Mouse (Mus musculus): Measurements from ENCODE around the gene Klf3. TPM values are rescaled to one million over a fixed set of nuclear protein-coding genes. Genes with fewer than 3 reads are reported as not detected.
"Not testable (repeated sequence)": the region's sequence is repeated elsewhere in the genome, so short reads cannot be mapped to it uniquely, and the experiment has no call there.

Klf3 gene
- polyA plus RNA-seq, 1 experiment, result 61.6 TPM

DNA sequence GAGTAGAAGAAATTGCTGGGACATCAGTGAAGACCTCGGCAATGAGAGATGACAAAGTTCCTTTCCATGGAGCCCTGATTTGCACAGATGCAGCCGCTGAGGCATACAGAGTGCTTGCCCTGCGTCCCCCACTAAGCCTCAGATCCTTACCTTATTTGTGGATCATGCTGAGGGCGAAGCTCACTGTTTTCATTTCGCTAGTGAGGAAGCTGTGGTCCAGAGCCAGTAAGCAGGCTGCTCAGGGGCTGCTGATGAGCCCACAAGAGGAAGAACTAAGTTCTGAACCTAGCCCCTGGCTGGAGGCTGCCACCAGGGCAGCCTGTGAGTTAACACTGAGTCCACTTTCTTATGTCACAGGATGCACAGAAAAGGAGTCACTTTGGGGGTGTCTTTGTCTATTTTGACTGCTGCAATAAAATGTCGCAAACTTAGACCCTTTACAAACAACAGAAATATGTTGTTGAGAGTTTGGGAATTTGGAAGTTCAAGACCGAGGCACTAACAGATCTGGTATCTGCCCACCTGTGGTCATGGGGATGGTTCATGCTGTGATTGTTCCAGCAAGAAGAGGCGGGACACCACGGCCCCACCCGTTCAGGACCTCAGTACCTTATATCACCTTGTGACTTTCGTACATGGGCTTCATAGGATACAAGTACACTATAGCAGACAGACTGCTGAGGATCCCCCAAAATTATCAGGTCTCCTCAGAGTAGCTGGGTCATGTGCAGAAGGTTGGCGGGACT is 62.2 kb downstream of the Klf3 start:
- no peak overlapping the region for H3K4me3 ChIP-seq (ENCODE audit: insufficient read depth, low read length)
- TF ChIP-seq CTCF (IDR thresholded peaks at IDR 0.05; ENCODE audit: low read depth, low read length), result no peak
- TF ChIP-seq POLR2A (IDR thresholded peaks at IDR 0.05; ENCODE audit: borderline replicate concordance, low read depth, low read length), result no peak
- peaks cover 22% of the 10 kb centered on the region for H3K4me1 ChIP-seq (ENCODE audit: control insufficient read depth, insufficient read depth, low read length)
- H3K27ac ChIP-seq (ENCODE audit: insufficient read depth, low read depth, low read length), result no peak overlapping the region

DNA sequence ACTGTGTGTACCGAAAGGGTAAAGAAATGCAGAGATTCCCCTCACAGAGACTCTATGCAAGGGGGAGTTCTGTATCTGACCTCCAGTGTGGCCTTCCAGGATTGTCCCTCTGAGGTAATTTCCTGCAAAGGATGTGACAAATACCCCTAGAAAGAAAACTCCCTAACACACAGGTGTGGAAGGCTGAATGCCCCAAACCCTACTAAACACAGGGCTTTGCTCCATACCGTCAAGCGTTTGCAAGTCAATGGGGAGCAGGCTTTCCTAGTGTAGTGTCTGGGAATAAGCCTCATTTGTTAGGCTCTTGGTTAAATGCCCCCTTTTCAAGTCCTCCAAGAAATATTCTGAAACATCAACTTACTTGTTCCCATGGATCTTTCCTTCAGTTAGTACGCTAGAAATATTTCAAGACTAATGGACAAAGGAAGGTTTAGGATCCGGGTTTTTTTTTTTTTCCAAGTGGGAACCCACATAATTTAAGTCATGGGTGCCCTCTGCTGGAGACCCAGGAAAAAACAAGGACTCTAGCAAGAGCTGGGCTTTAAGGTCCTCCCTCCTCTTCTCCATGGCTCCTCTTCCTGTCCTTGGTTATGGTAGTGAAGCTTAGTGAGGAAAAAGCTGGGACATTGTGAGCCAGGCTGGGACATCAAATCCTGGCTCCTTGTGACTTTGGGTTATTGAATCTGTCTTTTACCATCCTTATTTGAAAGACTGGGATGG is 63.3 kb downstream of the Klf3 start:
- no peak for TF ChIP-seq POLR2A (IDR thresholded peaks at IDR 0.05; ENCODE audit: borderline replicate concordance, low read depth, low read length)
- no peak for TF ChIP-seq CTCF (IDR thresholded peaks at IDR 0.05; ENCODE audit: low read depth, low read length)
- H3K4me3 ChIP-seq (ENCODE audit: insufficient read depth, low read length), result no peak overlapping the region
- H3K4me1 ChIP-seq (ENCODE audit: control insufficient read depth, insufficient read depth, low read length), result peaks cover 15% of the 10 kb centered on the region
- H3K27ac ChIP-seq (ENCODE audit: insufficient read depth, low read depth, low read length), result no peak overlapping the region

DNA sequence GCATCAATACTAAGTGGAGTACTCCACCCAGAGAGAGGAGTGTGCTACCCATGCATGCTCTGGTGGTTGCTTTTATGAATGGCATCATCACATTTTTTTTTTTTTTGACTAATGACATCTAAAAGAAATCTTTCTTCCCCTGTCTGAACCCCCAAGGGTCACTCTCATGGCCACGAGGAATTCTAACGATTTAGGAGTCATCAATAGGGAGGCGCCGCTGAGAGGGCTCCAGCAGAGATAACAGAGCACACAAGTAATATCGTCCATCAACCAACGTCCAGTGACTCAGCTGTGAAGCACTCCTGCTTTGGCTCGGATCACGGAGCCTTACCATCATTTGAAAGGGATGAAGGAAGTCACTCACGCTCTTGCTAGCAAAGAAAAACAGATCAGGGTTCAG is 63.9 kb downstream of the Klf3 start:
- TF ChIP-seq POLR2A (IDR thresholded peaks at IDR 0.05; ENCODE audit: borderline replicate concordance, low read depth, low read length) (no peak), CTCF (IDR thresholded peaks at IDR 0.05; ENCODE audit: low read depth, low read length) (no peak)
- Histone ChIP-seq H3K27ac (ENCODE audit: insufficient read depth, low read depth, low read length) (no peak overlapping the region), H3K4me1 (ENCODE audit: control insufficient read depth, insufficient read depth, low read length) (peaks cover 10% of the 10 kb centered on the region), H3K4me3 (ENCODE audit: insufficient read depth, low read length) (no peak overlapping the region)

DNA sequence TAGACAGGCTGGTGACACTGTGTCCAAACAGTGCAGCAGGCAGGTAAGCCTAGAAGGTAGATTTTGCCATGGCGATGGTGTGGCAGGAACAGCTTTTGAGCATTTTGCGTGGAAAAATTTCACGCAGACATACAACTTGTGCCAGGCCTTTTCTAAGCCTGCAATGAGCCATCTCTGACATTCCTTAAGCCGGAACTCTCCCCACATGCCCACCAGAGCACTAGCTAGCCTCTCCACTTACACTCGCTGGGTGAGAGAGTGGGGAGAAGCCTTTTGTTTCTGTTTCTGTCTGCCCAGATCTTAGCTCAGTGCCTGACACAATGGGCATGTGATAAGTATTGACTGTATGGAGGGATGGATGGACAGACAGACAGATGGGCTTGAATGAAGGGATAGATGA is 64.4 kb downstream of the Klf3 start:
- Histone ChIP-seq H3K4me1 (ENCODE audit: control insufficient read depth, insufficient read depth, low read length) (peaks cover 8% of the 10 kb centered on the region; the same call in 1 of the 2 replicates), H3K27ac (ENCODE audit: insufficient read depth, low read depth, low read length) (no peak overlapping the region), H3K4me3 (ENCODE audit: insufficient read depth, low read length) (no peak overlapping the region)
- TF ChIP-seq POLR2A (IDR thresholded peaks at IDR 0.05; ENCODE audit: borderline replicate concordance, low read depth, low read length) (no peak), CTCF (IDR thresholded peaks at IDR 0.05; ENCODE audit: low read depth, low read length) (no peak)

DNA sequence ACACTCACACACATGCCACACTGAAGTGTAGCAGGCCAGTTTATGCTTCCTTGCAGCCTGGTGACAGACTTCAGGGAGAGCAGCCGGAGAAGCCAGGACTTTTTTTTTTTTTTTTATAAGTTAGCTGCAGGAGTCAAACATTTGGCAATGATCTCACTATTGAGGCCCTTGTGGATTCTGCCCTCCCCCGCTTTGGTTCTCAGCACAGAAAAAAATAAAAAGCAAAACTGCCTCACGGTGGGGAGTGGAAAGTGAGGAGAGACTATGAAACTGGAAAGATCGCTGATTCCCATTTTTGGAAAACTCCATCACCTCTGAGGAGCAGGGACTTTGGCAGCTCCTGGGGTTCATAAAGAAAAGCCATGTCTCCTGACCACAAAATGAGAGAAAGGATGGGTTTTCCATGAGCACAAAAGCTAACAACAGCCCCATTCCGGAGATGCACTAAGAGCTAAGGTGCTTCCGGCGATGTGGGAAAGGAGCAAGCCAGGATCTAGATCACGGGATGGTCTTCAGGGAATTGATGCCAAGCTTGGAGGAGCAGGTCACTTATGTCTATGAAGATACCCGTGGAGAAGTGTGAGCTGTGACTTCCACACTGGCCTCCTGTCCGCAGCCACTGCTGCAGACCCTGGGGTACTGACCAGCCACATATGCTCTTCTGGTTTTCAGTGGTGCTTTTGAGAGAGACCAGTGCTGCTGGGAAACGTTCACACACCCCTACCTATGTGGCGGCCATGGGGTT is 73.1 kb downstream of the Klf3 start:
- Histone ChIP-seq H3K27ac (ENCODE audit: insufficient read depth, low read depth, low read length) (no peak overlapping the region), H3K4me3 (ENCODE audit: insufficient read depth, low read length) (no peak overlapping the region), H3K4me1 (ENCODE audit: control insufficient read depth, insufficient read depth, low read length) (no peaks in the 10 kb centered on the region)
- TF ChIP-seq POLR2A (IDR thresholded peaks at IDR 0.05; ENCODE audit: borderline replicate concordance, low read depth, low read length) (no peak), CTCF (IDR thresholded peaks at IDR 0.05; ENCODE audit: low read depth, low read length) (no peak)

- Histone ChIP-seq H3K4me3 (ENCODE audit: insufficient read depth, low read length) (no peak overlapping the region), H3K4me1 (ENCODE audit: control insufficient read depth, insufficient read depth, low read length) (no peaks in the 10 kb centered on the region), H3K27ac (ENCODE audit: insufficient read depth, low read depth, low read length) (no peak overlapping the region)
- TF ChIP-seq POLR2A (IDR thresholded peaks at IDR 0.05; ENCODE audit: borderline replicate concordance, low read depth, low read length) (no peak), CTCF (IDR thresholded peaks at IDR 0.05; ENCODE audit: low read depth, low read length) (no peak)
Observed at GRCm38 (mm10) chr5:64877235-64878026, 74.2 kb downstream of the Klf3 start.

- no peak overlapping the region for H3K27ac ChIP-seq (ENCODE audit: insufficient read depth, low read depth, low read length)
- no peak overlapping the region for H3K4me3 ChIP-seq (ENCODE audit: insufficient read depth, low read length)
- H3K4me1 ChIP-seq (ENCODE audit: control insufficient read depth, insufficient read depth, low read length), result no peaks in the 10 kb centered on the region
- TF ChIP-seq CTCF (IDR thresholded peaks at IDR 0.05; ENCODE audit: low read depth, low read length) (no peak), POLR2A (IDR thresholded peaks at IDR 0.05; ENCODE audit: borderline replicate concordance, low read depth, low read length) (no peak)
Observed at GRCm38 (mm10) chr5:64878027-64878425, 74.8 kb downstream of the Klf3 start.

GRCm38 (mm10) chr5:64878526-64878925 is 75.3 kb downstream of the Klf3 start:
- Histone ChIP-seq H3K4me1 (ENCODE audit: control insufficient read depth, insufficient read depth, low read length) (peaks cover 2% of the 10 kb centered on the region; the same call in 1 of the 2 replicates), H3K27ac (ENCODE audit: insufficient read depth, low read depth, low read length) (no peak overlapping the region), H3K4me3 (ENCODE audit: insufficient read depth, low read length) (no peak overlapping the region)
- no peak for TF ChIP-seq CTCF (IDR thresholded peaks at IDR 0.05; ENCODE audit: low read depth, low read length)
- TF ChIP-seq POLR2A (IDR thresholded peaks at IDR 0.05; ENCODE audit: borderline replicate concordance, low read depth, low read length), result no peak

GRCm38 (mm10) chr5:64879241-64879640 is 76.1 kb downstream of the Klf3 start:
- H3K27ac ChIP-seq (ENCODE audit: insufficient read depth, low read depth, low read length), result no peak overlapping the region
- H3K4me1 ChIP-seq (ENCODE audit: control insufficient read depth, insufficient read depth, low read length), result peaks cover 2% of the 10 kb centered on the region; the same call in 1 of the 2 replicates
- TF ChIP-seq CTCF (IDR thresholded peaks at IDR 0.05; ENCODE audit: low read depth, low read length) (no peak), POLR2A (IDR thresholded peaks at IDR 0.05; ENCODE audit: borderline replicate concordance, low read depth, low read length) (no peak)

DNA sequence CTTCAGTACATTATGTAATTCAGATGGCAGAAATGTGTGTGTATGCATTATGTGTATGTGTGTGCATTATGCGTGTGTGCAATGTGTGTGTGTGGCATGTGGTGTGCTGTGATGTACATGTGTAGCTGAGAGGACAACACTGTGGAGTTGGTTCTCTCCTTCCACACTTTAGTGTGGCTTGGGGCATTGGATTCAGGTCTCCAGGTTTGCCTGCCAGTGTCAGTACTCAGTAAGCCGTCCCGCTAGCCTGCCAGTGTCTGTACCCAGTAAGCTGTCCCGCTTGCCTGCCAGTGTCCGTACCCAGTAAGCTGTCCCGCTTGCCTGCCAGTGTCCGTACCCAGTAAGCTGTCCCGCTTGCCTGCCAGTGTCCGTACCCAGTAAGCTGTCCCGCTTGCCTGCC is 78.4 kb downstream of the Klf3 start:
- H3K4me1 ChIP-seq (ENCODE audit: control insufficient read depth, insufficient read depth, low read length), result peaks cover 14% of the 10 kb centered on the region
- H3K27ac ChIP-seq (ENCODE audit: insufficient read depth, low read depth, low read length); H3K4me3 ChIP-seq (ENCODE audit: insufficient read depth, low read length): not testable (repeated sequence)

More at GRCm38 (mm10) chr5:64879241-64879640, 76.1 kb downstream of the Klf3 start:
- H3K4me3 ChIP-seq (ENCODE audit: insufficient read depth, low read length), result no peak overlapping the region

GRCm38 (mm10) chr5:64881976-64882375 is 78.8 kb downstream of the Klf3 start:
- peaks cover 17% of the 10 kb centered on the region for H3K4me1 ChIP-seq (ENCODE audit: control insufficient read depth, insufficient read depth, low read length)
- not testable (repeated sequence) for H3K27ac ChIP-seq (ENCODE audit: insufficient read depth, low read depth, low read length); H3K4me3 ChIP-seq (ENCODE audit: insufficient read depth, low read length)

Data from bone marrow macrophage, adult 2 months (primary cell).